Mouse (Mus musculus): ENCODE data around the gene Gm20894.
"Not testable (repeated sequence)": the region's sequence is repeated elsewhere in the genome, so short reads cannot be mapped to it uniquely, and the experiment has no call there.

Gm20894 gene

DNA sequence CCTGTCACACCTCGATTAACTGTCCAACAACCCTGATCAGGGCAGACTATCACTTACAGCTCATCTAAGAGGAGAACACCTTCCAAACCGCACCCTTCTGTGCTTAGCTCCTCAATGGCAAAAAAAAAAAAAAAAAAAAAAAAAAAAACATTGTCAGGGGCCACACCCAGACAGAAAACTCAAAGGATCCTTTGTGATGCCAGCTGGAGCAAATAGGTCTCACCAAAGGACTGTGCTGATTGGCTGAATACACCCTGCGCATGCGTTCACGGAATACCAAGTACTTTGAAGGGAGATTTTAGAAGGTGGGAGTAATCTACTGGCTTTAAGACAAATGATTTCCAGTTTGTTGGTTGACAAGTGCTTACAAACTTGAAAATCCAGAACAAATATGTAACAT is at the start of gene Gm20894:
Gene Gm20894, minus strand, starts transcription at position 101 of the 400 bp plus-strand sequence.
- DNase-seq (ENCODE audit: low spot score): not testable (repeated sequence)
